Mouse (Mus musculus) embryonic facial prominence, embryonic 15.5 days (tissue): ENCODE measurements around the gene Eif4enif1. TPM values are rescaled to one million over a fixed set of nuclear protein-coding genes. Genes with fewer than 3 reads are reported as not detected.
"Not testable (repeated sequence)": the region's sequence is repeated elsewhere in the genome, so short reads cannot be mapped to it uniquely, and the experiment has no call there.

Source experiments
- ATAC-seq: fragments of 200-750 bp; cut with Nextera tagmentation; 2 replicates; pipeline ENCODE4 v1.8.0; 2017; ENCODE audit warnings: low read depth, moderate TSS enrichment; ENCODE audit not compliant: insufficient number of reproducible peaks, low FRiP score, low TSS enrichment
- H3K27ac ChIP-seq: fragments of 300-500 bp; sonication (generic); replicated peaks from 2 replicates; pipeline ENCODE4 v1.5.1; 2015; ENCODE audit warnings: mild to moderate bottlenecking, inconsistent platforms
- H3K27me3 ChIP-seq: fragments of 300-500 bp; sonication (generic); 2 replicates; pipeline ENCODE4 v1.6.1; 2015; ENCODE audit warnings: inconsistent platforms
- H3K36me3 ChIP-seq: fragments of 300-500 bp; sonication (generic); 2 replicates; pipeline ENCODE4 v1.6.1; 2015; ENCODE audit warnings: mild to moderate bottlenecking, inconsistent platforms
- H3K4me1 ChIP-seq: fragments of 300-500 bp; sonication (generic); 2 replicates; pipeline ENCODE4 v1.6.1; 2015; ENCODE audit warnings: inconsistent platforms
- H3K4me2 ChIP-seq: fragments of 300-500 bp; sonication (generic); replicated peaks from 2 replicates; pipeline ENCODE4 v1.6.1; 2015; ENCODE audit warnings: mild to moderate bottlenecking, inconsistent platforms
- H3K4me3 ChIP-seq: fragments of 300-500 bp; sonication (generic); replicated peaks from 2 replicates; pipeline ENCODE4 v1.5.1; 2015; ENCODE audit warnings: mild to moderate bottlenecking, inconsistent platforms
- H3K9ac ChIP-seq: fragments of 300-500 bp; sonication (generic); 2 replicates; pipeline ENCODE4 v1.6.1; 2015; ENCODE audit warnings: inconsistent platforms
- H3K9me3 ChIP-seq: fragments of 300-500 bp; sonication (generic); replicated peaks from 2 replicates; pipeline ENCODE4 v1.6.1; 2016; ENCODE audit warnings: inconsistent platforms
- WGBS: fragments of 180-500 bp; shearing (Covaris S2); methylation state at CpG from one replicate; pipeline ENCODE4 v1.1.7; 2015; 5-methylcytosine and 5-hydroxymethylcytosine counted together
- polyA plus RNA-seq: library from polyadenylated mRNA; unstranded; fragments of >200 nt; fragmentation: Nextera tagmentation; extraction: Ambion mirVana; gene quantifications from 2 replicates; pipeline ENCODE4 v1.2.1, GENCODE M21; 2015

The Eif4enif1 gene
- 50.3 and 50.4 TPM in 2 replicates for polyA plus RNA-seq

DNA sequence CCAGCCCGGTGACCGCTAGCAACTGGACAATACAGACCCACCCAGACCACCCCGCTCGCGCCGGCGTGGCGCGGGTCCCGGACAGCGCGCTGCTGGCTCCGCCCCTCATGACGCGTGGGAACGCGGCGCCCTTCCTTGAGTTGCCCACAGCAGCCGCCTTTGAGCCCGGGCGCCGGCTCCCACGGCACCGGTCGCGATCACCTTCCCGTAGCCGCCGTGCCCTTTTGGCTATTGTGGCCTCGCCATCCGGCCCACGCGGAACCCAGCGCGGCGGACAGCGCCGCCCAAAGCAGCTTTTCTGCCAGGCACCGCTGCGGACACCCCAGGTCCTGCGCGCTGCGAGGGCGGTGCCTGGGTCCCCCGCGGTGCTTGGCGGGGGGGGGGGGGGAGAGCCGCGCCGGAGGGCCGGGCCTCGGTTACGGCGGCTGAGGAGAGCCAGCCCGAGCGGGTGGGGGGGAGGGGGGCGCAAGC is at the start of gene Eif4enif1:
Eif4enif1 (plus strand) TSS at position 162 of the 471 bp plus-strand sequence.
- Histone ChIP-seq H3K27me3 (no peaks in the 10 kb centered on the region), H3K4me1 (no peaks in the 10 kb centered on the region), H3K9me3 (no peaks in the 10 kb centered on the region), H3K4me3 (peak within 1 kb of the TSS; percentile 43), H3K9ac (peak within 1 kb of the TSS; percentile 6), H3K4me2 (peak within 1 kb of the TSS; percentile 19), H3K36me3 (peaks cover 23% of the 10 kb centered on the region), H3K27ac (peak within 1 kb of the TSS; percentile 23)
- under 1% methylated on average over 42 of the region's 57 CpGs for WGBS
- peak; percentile 67 for ATAC-seq

GRCm38 (mm10) chr11:3153666-3154397 is 48.4 kb upstream of the Eif4enif1 start:
- H3K9me3 ChIP-seq, H3K27ac ChIP-seq, H3K4me1 ChIP-seq, H3K4me2 ChIP-seq, H3K9ac ChIP-seq, H3K27me3 ChIP-seq, H3K36me3 ChIP-seq, H3K4me3 ChIP-seq: not testable (repeated sequence)
- peak; percentile 72 for ATAC-seq
- 68% methylated on average over 1 of the region's 1 CpGs for WGBS

- not testable (repeated sequence) for H3K27ac ChIP-seq, ATAC-seq, H3K4me1 ChIP-seq, H3K36me3 ChIP-seq, H3K9ac ChIP-seq, H3K4me3 ChIP-seq, H3K27me3 ChIP-seq, H3K4me2 ChIP-seq
- WGBS, result 77% methylated on average over 3 of the region's 3 CpGs
- peaks cover 13% of the 10 kb centered on the region for H3K9me3 ChIP-seq
Observed at GRCm38 (mm10) chr11:3156991-3157390, 45.2 kb upstream of the Eif4enif1 start.

GRCm38 (mm10) chr11:3157996-3158395 is 44.2 kb upstream of the Eif4enif1 start:
- H3K27me3 ChIP-seq, H3K4me3 ChIP-seq, H3K4me2 ChIP-seq, H3K36me3 ChIP-seq, ATAC-seq, H3K4me1 ChIP-seq, H3K9ac ChIP-seq, H3K27ac ChIP-seq: not testable (repeated sequence)
- H3K9me3 ChIP-seq, result peaks cover 19% of the 10 kb centered on the region
- 93% methylated on average over 6 of the region's 6 CpGs for WGBS

DNA sequence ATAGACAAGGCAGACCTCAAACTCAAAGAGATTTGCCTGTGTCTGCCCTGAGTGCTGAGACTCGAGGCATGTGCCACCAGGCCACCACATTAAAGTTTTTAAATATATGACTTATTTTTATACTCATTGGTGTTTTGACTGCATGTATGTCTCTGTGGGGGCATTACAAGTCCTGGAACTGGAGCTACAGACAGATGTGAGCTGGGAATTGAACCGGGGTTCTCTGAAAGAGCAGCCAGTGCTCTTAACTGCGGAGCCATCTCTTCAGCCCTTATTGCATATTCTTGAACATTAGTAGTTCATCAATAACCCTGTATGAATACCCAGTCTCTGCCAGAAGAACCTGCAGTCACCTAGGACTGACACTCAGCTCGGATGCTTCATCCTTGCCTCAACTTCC is 43.4 kb upstream of the Eif4enif1 start:
- H3K9me3 ChIP-seq, result peaks cover 17% of the 10 kb centered on the region
- not testable (repeated sequence) for H3K4me3 ChIP-seq, H3K4me2 ChIP-seq, ATAC-seq, H3K9ac ChIP-seq, H3K27ac ChIP-seq, H3K4me1 ChIP-seq, H3K27me3 ChIP-seq, H3K36me3 ChIP-seq
- WGBS, result 85% methylated on average over 4 of the region's 4 CpGs

GRCm38 (mm10) chr11:3161370-3161769 is 40.8 kb upstream of the Eif4enif1 start:
- H3K4me1 ChIP-seq, H3K4me3 ChIP-seq, H3K27me3 ChIP-seq, H3K36me3 ChIP-seq, H3K27ac ChIP-seq, H3K9ac ChIP-seq, H3K4me2 ChIP-seq, ATAC-seq: not testable (repeated sequence)
- WGBS, result 50% methylated on average over 1 of the region's 2 CpGs
- peaks cover 17% of the 10 kb centered on the region for H3K9me3 ChIP-seq

DNA sequence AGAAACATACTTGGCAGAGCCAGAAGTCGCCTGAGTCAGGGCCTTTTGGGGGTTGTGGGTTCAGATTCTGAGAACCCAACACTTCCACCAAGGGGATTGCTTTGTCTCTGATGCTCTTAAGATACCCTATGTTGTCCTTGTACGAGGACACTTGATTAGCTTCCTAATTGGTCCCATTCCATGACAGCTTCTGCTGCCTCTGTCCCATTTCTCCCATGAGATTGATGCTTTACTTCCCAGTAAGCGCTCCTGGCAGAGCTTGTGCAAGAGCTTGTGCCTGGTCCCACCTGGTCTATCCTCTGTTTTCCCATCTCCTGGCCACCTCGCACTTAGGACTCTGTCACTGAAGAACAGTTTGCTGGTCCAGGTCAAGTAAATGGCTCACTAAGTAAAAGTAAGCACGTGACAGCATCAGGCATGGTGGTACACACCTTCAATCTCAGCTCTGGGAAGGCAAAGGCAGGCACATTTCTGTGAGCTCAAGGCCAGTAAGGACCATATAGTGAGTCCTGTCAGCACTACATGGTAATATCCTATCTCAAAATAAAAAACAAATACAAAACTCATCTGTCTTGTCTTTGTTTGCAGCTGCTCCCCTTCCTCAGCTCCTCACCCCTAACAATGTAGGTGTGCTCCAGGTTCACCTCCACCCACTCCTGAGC is 39.8 kb upstream of the Eif4enif1 start:
- WGBS, result 52% methylated on average over 5 of the region's 5 CpGs
- peak; percentile 49 for ATAC-seq
- not testable (repeated sequence) for H3K9ac ChIP-seq, H3K4me3 ChIP-seq, H3K27ac ChIP-seq, H3K4me2 ChIP-seq, H3K27me3 ChIP-seq, H3K36me3 ChIP-seq, H3K4me1 ChIP-seq
- H3K9me3 ChIP-seq, result peaks cover 18% of the 10 kb centered on the region

GRCm38 (mm10) chr11:3163122-3163521 is 39.1 kb upstream of the Eif4enif1 start:
- not testable (repeated sequence) for H3K4me2 ChIP-seq, H3K27ac ChIP-seq, H3K4me1 ChIP-seq, H3K36me3 ChIP-seq, H3K27me3 ChIP-seq, ATAC-seq, H3K9ac ChIP-seq, H3K4me3 ChIP-seq
- 91% methylated on average over 2 of the region's 2 CpGs for WGBS
- peaks cover 22% of the 10 kb centered on the region for H3K9me3 ChIP-seq

- H3K27ac ChIP-seq, H3K4me2 ChIP-seq, H3K36me3 ChIP-seq, H3K4me3 ChIP-seq, H3K27me3 ChIP-seq, H3K9ac ChIP-seq, H3K4me1 ChIP-seq, ATAC-seq: not testable (repeated sequence)
- 63% methylated on average over 3 of the region's 3 CpGs for WGBS
- H3K9me3 ChIP-seq, result peaks cover 21% of the 10 kb centered on the region
Observed at GRCm38 (mm10) chr11:3163661-3164060, 38.5 kb upstream of the Eif4enif1 start.

DNA sequence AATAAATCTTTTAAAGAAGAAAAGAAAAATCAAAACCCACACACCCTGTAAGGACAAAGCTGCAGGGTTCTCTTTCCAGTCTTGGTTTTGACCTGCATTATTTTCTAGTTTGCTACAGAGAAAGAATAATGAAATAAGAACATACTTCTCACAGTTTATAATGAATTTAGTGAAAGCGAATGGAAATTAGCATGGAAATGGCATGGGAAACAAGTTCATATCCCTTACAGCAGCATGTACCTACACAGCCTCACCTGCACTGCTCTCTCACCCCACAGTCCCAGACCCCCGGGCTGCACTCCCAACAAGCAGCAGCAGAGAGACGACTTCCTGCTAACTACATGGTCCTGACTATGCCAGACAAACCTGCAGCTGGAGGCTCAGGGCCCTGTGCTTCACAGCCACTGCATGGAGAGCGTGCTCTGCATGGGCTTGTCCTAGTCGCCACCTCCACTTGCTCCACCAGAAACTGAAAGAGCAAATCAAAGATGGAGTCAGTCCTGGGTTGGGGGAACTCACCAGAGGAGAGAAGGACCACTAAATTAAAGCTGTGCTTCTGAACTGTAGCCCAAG is 36.9 kb upstream of the Eif4enif1 start:
- not testable (repeated sequence) for H3K36me3 ChIP-seq, H3K4me3 ChIP-seq, H3K4me2 ChIP-seq, H3K4me1 ChIP-seq, H3K27ac ChIP-seq, H3K27me3 ChIP-seq, H3K9ac ChIP-seq
- 81% methylated on average over 3 of the region's 5 CpGs for whole genome bisulfite sequencing
- ATAC-seq, result peak; percentile 21
- H3K9me3 ChIP-seq, result peaks cover 21% of the 10 kb centered on the region

DNA sequence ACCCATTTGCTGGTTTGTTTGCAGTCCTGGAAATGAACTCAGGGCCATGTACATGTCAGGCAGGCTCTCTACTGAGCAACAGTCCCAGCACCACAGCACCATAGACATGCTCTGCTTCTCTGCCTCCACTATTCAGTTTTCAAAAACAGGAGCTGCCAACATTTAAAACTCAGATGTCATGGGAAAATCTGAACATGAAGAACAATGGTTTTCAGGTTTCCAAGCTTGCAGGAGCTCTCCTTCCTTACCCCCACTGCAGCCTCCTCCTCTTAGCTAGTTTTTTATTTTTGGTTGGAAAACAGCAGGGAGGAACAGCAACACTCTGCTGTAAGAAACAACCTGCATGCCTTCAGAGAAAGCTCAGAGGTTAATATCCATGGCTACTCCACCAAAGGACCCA is 35.9 kb upstream of the Eif4enif1 start:
- H3K4me3 ChIP-seq, H3K27me3 ChIP-seq, ATAC-seq, H3K9ac ChIP-seq, H3K4me2 ChIP-seq, H3K4me1 ChIP-seq, H3K27ac ChIP-seq, H3K36me3 ChIP-seq: not testable (repeated sequence)
- peaks cover 20% of the 10 kb centered on the region for H3K9me3 ChIP-seq
